Mouse (Mus musculus) heart, adult 2 months (tissue): Measurements from ENCODE around the gene Rpl13a.

ENCODE experiments used
- CTCF ChIP-seq: fragments of 200-600 bp; IDR thresholded peaks from 2 replicates; pipeline ENCODE4 v1.8.1; 2022; ENCODE audit warnings: antibody characterized with exemption, mild to moderate bottlenecking, moderate library complexity
- POLR2A ChIP-seq: fragments of 200-500 bp; IDR thresholded peaks from 2 replicates; pipeline ENCODE4 v1.6.1; 2011; ENCODE audit warnings: mild to moderate bottlenecking, low read depth, low read length, control low read depth; ENCODE audit not compliant: insufficient read depth

GRCm38 (mm10) chr7:45119780-45120709 lies 8.5 kb downstream of the Rpl13a start:
- TF ChIP-seq POLR2A (no peak), CTCF (no peak)
